Mouse (Mus musculus) hindbrain, embryonic 13.5 days (tissue): ENCODE data around the gene Kirrel3. TPM values are rescaled to one million over a fixed set of nuclear protein-coding genes. Genes with fewer than 3 reads are reported as not detected.
A peak's percentile ranks its signal among the peaks of the same experiment; 100 is the strongest.

Experiments
- ATAC-seq: fragments of 200-750 bp; cut with Nextera tagmentation; 2 replicates; pipeline ENCODE4 v1.8.0; 2017; ENCODE audit warnings: moderate TSS enrichment; ENCODE audit not compliant: low FRiP score
- H3K27ac ChIP-seq: fragments of 300-500 bp; sonication (generic); 2 replicates; pipeline ENCODE4 v1.5.1; 2015; ENCODE audit warnings: inconsistent platforms, mild to moderate bottlenecking, moderate library complexity
- H3K27me3 ChIP-seq: fragments of 300-500 bp; sonication (generic); 2 replicates; pipeline ENCODE4 v1.6.1; 2015; ENCODE audit warnings: mild to moderate bottlenecking, inconsistent platforms
- H3K36me3 ChIP-seq: fragments of 300-500 bp; sonication (generic); 2 replicates; pipeline ENCODE4 v1.6.1; 2015; ENCODE audit warnings: mild to moderate bottlenecking, inconsistent platforms
- H3K4me1 ChIP-seq: fragments of 300-500 bp; sonication (generic); replicated peaks from 2 replicates; pipeline ENCODE4 v1.6.1; 2015; ENCODE audit warnings: inconsistent platforms
- H3K4me2 ChIP-seq: fragments of 300-500 bp; sonication (generic); 2 replicates; pipeline ENCODE4 v1.6.1; 2015; ENCODE audit warnings: inconsistent platforms, mild to moderate bottlenecking, moderate library complexity
- H3K4me3 ChIP-seq: fragments of 300-500 bp; sonication (generic); 2 replicates; pipeline ENCODE4 v1.5.1; 2015; ENCODE audit warnings: mild to moderate bottlenecking, inconsistent platforms
- H3K9ac ChIP-seq: fragments of 300-500 bp; sonication (generic); 2 replicates; pipeline ENCODE4 v1.6.1; 2015; ENCODE audit warnings: mild to moderate bottlenecking, inconsistent platforms
- H3K9me3 ChIP-seq: fragments of 300-500 bp; sonication (generic); 2 replicates; pipeline ENCODE4 v1.6.1; 2016; ENCODE audit warnings: inconsistent platforms
- WGBS: fragments of 180-500 bp; shearing (Covaris S2); methylation state at CpG from one replicate; pipeline ENCODE4 v1.1.7; 2015; 5-methylcytosine and 5-hydroxymethylcytosine counted together
- polyA plus RNA-seq: library from polyadenylated mRNA; unstranded; fragments of >200 nt; fragmentation: Nextera tagmentation; extraction: Ambion mirVana; gene quantifications from 2 replicates; pipeline ENCODE4 v1.2.1, GENCODE M21; 2015

Gene Kirrel3
- polyA plus RNA-seq, 1 experiment from 2014 or later = 26.2 TPM

DNA sequence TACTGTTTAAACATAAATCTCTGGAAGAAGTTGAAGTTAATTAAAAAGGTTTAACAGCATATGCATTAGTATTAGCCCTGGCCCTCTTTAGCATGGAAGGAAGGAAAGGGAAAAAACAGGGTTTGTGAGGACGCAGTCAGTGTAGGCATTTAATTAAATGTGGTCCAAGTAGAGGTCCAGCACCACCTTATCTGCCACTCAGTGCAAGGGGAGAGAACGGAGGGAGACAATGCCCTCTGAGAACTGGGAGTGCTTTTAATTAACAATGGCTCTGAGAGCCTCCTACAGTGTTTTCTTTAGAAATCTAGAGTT lies 339.4 kb downstream of the Kirrel3 start:
- H3K36me3 ChIP-seq = no peaks in the 10 kb centered on the region
- H3K27me3 ChIP-seq = no peaks in the 10 kb centered on the region
- H3K4me1 ChIP-seq = peaks cover 25% of the 10 kb centered on the region
- H3K27ac ChIP-seq = peak overlapping the region; percentile 63
- WGBS = 29% methylated on average over 2 of the region's 2 CpGs
- no peaks in the 10 kb centered on the region for H3K9me3 ChIP-seq
- peak; percentile 12; the same call in 1 of the 2 replicates for ATAC-seq
- no peak overlapping the region for H3K9ac ChIP-seq
- no peak overlapping the region for H3K4me3 ChIP-seq
- no peak overlapping the region for H3K4me2 ChIP-seq

DNA sequence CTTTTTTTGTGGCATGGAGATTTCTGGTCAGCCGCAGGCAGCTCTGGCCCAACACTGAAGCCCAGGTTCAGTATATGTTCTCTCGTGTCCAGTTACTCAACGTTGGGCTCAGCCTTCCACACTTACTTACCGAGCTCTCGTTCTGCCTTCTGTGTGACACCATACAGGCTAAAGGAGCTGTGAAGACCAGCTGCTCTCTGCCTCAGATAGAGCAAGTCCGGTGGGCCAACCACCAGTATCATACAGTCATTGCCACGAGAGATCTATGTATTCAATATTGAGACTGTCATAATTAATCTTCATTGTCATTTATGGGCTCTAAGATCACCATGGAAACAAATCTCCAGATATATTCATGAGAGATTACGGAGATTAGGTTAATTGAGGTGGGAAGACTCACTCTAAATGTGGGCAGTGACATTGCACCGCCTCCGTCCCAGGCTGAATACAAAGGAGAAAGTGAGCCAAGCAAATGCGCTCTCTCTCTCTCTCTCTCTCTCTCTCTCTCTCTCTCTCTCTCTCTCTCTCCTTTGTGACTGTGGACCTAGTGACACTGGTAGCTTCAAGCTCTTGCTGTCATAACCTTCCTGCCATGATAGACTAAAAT lies 339.8 kb downstream of the Kirrel3 start:
- H3K27me3 ChIP-seq = no peaks in the 10 kb centered on the region
- ATAC-seq = peak; percentile 76
- no peak overlapping the region for H3K4me3 ChIP-seq
- H3K36me3 ChIP-seq = no peaks in the 10 kb centered on the region
- no peak overlapping the region for H3K4me2 ChIP-seq
- H3K27ac ChIP-seq = peak overlapping the region; percentile 63
- H3K4me1 ChIP-seq = peaks cover 25% of the 10 kb centered on the region
- H3K9me3 ChIP-seq = no peaks in the 10 kb centered on the region
- WGBS = 43% methylated on average over 11 of the region's 11 CpGs
- H3K9ac ChIP-seq = no peak overlapping the region

DNA sequence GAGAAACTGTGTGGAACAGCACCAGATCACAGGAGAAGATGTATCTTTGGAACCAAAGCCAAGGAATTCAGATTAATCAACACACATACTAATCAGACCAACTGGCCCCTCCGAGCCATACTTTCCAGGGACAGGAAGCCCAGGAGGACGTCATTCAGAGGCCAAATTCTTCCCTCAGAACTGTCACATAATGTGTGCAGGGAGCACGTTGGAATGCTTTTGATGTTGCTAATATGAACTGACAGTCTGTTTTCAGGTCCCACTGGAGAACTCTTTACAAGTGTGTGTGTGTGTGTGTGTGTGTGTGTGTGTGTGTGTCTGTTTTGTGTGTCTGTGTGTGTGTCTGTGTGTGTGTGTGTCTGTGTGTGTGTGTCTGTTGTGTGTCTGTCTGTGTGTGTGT lies 345.0 kb downstream of the Kirrel3 start:
- Histone ChIP-seq H3K27ac (no peak overlapping the region), H3K4me3 (no peak overlapping the region), H3K4me2 (no peak overlapping the region), H3K36me3 (no peaks in the 10 kb centered on the region), H3K27me3 (no peaks in the 10 kb centered on the region), H3K4me1 (peaks cover 7% of the 10 kb centered on the region), H3K9ac (no peak overlapping the region), H3K9me3 (no peaks in the 10 kb centered on the region)
- WGBS = 45% methylated on average over 3 of the region's 3 CpGs
- no peak for ATAC-seq

DNA sequence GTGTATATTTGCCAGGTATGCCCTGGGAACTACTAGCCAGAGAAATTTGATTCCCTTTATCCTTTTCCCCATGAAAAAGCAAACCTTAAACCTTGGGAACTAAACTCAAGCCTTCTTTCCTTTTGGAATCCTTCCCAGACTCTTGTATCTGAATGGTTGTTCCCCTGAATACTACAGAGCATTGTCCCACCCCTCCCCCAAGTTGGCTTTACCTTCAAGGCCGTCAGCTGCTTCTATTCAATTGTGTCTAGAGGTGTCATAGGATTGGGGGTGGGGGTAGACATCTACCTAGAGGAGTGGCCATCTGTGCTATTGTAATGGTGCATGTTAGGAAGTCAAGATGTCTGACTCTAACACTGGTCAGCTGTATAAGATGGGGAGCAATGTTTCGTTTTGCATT lies 351.1 kb downstream of the Kirrel3 start:
- Histone ChIP-seq H3K9me3 (no peaks in the 10 kb centered on the region), H3K27ac (no peak overlapping the region), H3K27me3 (no peaks in the 10 kb centered on the region), H3K4me3 (no peak overlapping the region), H3K9ac (no peak overlapping the region), H3K36me3 (no peaks in the 10 kb centered on the region), H3K4me2 (no peak overlapping the region), H3K4me1 (peaks cover 13% of the 10 kb centered on the region)
- 68% methylated on average over 2 of the region's 2 CpGs for WGBS
- ATAC-seq = no peak

DNA sequence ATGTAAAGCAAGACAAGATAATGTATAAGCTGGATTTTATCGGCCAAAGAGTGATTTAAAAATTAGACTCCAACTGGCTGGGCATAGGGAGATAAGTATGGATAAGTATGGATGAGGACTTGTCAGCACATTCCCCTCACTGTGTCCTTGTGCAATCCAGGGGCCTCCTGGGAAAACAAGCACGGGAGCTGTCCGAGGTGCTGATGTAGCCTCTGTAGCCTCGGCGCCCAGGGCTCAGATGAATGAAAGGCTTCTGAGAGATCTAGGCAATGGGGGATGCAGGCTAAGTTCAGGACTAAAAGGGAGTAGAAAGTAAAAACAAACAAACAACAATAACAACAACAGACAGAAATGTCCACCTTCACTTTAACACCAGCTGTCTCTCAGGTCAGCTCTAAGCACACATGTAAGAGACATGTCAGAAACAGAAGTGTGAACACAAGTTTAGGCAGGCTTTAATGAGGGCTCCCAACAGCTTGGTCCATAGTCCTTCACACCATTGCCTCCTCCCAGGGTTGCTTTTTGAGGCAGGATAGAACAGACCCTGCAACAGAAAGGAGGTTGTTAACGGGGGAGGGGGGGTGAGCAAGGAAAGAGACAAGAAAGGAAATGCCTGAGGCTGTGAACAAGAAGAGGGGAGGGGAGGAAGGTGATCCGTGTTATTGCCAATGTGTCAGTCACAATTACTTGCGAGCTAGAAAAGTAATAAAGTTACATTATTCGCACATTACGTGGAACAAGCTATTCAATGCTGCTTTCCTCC lies 352.2 kb downstream of the Kirrel3 start:
- Histone ChIP-seq H3K27me3 (no peaks in the 10 kb centered on the region), H3K9me3 (no peaks in the 10 kb centered on the region), H3K4me2 (no peak overlapping the region), H3K4me3 (no peak overlapping the region), H3K4me1 (peaks cover 18% of the 10 kb centered on the region), H3K27ac (no peak overlapping the region), H3K9ac (no peak overlapping the region), H3K36me3 (no peaks in the 10 kb centered on the region)
- WGBS = 38% methylated on average over 10 of the region's 10 CpGs
- ATAC-seq = no peak

DNA sequence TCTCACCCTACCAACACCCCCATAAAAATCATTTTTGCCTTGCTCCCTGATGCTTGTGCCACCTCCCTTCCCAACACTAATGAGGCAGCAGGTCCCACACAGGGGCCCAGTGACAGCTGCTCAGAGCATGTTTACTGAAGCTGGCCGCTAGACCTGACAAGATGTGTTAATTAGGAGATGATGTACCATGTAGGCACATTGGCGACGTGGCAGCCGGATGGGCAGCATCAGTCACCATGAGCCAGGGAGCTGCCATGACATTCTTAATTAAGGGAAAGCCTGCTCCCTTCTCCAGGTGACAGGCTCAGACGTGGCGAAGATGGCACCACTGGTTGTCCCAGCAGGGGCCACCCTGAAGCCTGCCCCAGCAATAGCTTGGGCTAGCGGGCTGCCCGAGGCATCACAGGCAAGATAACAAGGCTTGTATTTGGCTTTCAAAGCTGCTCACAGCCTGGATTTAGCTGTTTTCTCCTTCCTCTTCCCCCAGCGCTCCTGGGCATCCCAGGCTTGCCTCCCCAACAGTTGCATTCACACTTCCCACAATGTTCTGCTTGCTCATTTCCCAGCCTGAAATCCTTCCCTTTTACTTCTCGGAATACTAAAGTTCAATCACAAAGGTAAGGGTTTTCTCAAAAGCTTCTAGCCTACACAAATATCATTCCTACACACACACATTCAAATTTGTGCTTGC lies 357.7 kb downstream of the Kirrel3 start:
- ATAC-seq = no peak
- Histone ChIP-seq H3K4me1 (peaks cover 10% of the 10 kb centered on the region), H3K9ac (no peak overlapping the region), H3K27ac (no peak overlapping the region), H3K4me2 (no peak overlapping the region), H3K4me3 (no peak overlapping the region), H3K36me3 (no peaks in the 10 kb centered on the region), H3K27me3 (no peaks in the 10 kb centered on the region), H3K9me3 (no peaks in the 10 kb centered on the region)
- WGBS = 63% methylated on average over 10 of the region's 10 CpGs

DNA sequence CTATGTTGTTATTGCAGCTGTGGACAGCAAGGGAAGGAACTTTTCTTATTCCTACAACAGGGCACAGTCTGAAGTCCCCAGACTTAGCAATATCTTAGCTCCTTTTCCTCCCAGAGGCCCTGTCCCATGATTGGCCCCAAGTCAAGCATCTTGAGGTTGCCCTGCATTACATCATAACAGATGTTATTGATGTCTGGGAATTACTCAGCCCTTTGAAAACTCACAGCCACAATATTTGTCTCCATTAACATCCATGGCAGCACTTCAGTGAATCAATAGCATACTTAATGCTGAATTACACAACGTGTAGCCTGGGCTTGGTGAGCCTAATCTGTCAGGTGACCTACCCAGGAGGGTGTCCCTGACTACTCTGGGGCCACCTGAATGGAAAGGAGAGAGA lies 360.7 kb downstream of the Kirrel3 start:
- Histone ChIP-seq H3K4me2 (no peak overlapping the region), H3K4me1 (peaks cover 7% of the 10 kb centered on the region; the same call in 1 of the 2 replicates), H3K36me3 (no peaks in the 10 kb centered on the region), H3K9me3 (no peaks in the 10 kb centered on the region), H3K9ac (no peak overlapping the region), H3K27ac (no peak overlapping the region), H3K4me3 (no peak overlapping the region), H3K27me3 (no peaks in the 10 kb centered on the region)
- 26% methylated on average over 1 of the region's 1 CpGs for WGBS
- ATAC-seq = no peak

DNA sequence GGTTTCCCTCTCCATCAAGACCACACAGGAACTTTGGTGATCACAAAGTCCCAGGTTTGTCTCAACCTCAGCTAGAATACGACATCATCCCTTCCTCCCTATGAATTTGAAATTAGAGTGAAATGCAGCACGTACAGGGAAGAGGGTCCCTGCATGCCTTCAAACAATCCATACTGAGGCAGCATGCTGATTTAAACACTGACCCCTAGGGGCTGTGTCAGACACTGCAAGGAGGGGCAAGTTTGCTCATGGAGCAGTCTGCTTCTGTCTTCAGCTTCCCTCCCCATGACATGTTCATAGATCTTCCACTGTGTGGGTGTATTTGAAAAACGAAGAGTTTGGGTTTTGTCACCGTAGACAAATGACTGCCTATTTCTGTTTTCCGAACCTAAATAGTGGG lies 362.0 kb downstream of the Kirrel3 start:
- H3K9ac ChIP-seq = no peak overlapping the region
- WGBS = 54% methylated on average over 5 of the region's 5 CpGs
- no peaks in the 10 kb centered on the region for H3K9me3 ChIP-seq
- no peak for ATAC-seq
- no peak overlapping the region for H3K4me2 ChIP-seq
- no peak overlapping the region for H3K4me3 ChIP-seq
- H3K4me1 ChIP-seq = no peaks in the 10 kb centered on the region; the same call in 1 of the 2 replicates
- H3K27me3 ChIP-seq = no peaks in the 10 kb centered on the region
- H3K36me3 ChIP-seq = no peaks in the 10 kb centered on the region
- H3K27ac ChIP-seq = no peak overlapping the region

DNA sequence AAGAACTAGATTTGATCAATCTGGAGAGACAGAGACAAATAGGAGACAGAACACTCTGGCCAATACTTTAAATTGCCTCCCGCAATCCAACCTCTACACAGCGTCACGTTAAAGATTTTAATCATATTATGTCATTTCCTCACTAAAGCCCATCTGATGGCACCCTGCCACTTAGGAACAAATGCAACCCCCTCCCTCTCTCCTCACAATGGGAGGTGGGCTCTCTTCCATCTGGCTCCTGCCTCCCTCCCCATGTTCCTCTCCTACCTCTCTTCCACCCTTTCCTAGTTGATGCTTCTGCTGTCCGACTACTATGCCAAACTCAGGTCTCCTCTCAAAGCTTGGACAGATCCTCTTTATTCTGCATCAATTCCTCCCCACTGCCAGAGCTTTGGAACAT lies 365.4 kb downstream of the Kirrel3 start:
- 84% methylated on average over 4 of the region's 4 CpGs for WGBS
- no peak for ATAC-seq
- Histone ChIP-seq H3K36me3 (no peaks in the 10 kb centered on the region), H3K4me2 (no peak overlapping the region), H3K4me3 (no peak overlapping the region), H3K9ac (no peak overlapping the region), H3K27me3 (no peaks in the 10 kb centered on the region), H3K27ac (no peak overlapping the region), H3K9me3 (no peaks in the 10 kb centered on the region), H3K4me1 (0 out of 2 replicates have a peak, but pooled peaks cover 2% of the 10 kb centered on the region)

DNA sequence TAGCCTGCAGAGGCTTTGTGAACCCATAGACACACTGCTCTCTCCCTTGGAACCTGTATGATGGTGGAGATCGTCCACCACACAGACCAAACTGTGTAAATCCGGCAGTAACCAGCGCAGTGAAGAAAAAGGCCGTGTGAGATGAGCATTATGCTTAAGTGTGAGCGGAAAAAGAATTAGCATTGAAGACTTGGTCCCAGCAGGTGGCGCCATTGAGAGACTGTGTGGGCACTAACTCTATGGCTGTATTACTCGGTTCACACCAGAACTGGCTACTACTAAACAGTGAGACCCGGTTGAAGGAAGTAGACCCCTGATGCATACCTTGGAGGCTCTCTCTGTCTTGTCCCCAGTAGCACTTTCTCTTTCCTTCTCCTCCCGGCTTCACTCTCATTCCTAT lies 371.9 kb downstream of the Kirrel3 start:
- H3K27ac ChIP-seq = no peak overlapping the region
- no peaks in the 10 kb centered on the region for H3K27me3 ChIP-seq
- no peak for ATAC-seq
- H3K4me1 ChIP-seq = peaks cover 13% of the 10 kb centered on the region
- 63% methylated on average over 9 of the region's 9 CpGs for WGBS
- H3K9ac ChIP-seq = no peak overlapping the region
- no peaks in the 10 kb centered on the region for H3K9me3 ChIP-seq
- no peaks in the 10 kb centered on the region for H3K36me3 ChIP-seq
- no peak overlapping the region for H3K4me2 ChIP-seq
- no peak overlapping the region for H3K4me3 ChIP-seq

DNA sequence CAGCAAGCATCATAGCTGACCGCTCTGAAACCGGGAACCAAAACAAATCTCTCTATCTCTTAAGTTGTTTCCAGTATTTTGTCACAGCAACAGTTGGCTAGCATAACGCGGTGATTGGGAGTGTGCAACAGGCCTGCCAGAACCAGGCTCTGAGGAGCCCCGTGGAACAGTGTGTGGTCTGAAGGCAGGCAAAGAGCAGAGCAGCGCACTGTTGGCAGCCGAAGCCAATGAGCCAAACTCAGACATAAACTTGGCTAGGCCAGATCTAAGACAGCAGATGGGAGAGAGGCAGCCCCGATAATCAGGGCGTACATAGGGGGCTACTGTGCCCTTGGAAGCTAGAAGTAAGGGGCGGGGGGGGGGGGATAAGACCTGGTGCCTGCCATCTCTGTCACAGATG lies 372.4 kb downstream of the Kirrel3 start:
- Histone ChIP-seq H3K27ac (no peak overlapping the region), H3K4me2 (no peak overlapping the region), H3K27me3 (no peaks in the 10 kb centered on the region), H3K9ac (no peak overlapping the region), H3K4me3 (no peak overlapping the region), H3K36me3 (no peaks in the 10 kb centered on the region), H3K9me3 (no peaks in the 10 kb centered on the region), H3K4me1 (peaks cover 13% of the 10 kb centered on the region)
- no peak for ATAC-seq
- 93% methylated on average over 10 of the region's 10 CpGs for WGBS

DNA sequence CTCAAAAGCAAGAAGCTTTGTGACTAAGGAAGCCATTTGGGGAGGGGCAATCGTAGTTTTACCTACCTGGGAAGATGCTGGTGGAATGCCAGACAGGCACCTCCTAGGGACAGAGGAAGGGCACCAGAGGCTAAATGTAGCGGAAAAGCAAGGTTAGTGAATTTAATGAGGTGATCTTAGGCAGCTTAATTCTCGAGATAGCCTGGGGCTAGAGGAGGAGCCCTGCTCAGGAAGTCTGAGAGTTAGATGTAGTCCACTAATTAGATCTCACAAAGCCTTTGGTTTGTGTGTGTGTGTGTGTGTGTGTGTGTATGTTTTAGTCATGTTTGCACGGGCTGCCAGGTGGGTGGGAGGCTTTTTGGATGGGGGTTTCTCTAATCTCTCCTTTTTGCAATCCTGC lies 375.2 kb downstream of the Kirrel3 start:
- Histone ChIP-seq H3K27ac (peak overlapping the region; percentile 40; the same call in 1 of the 2 replicates), H3K27me3 (no peaks in the 10 kb centered on the region), H3K4me1 (peaks cover 13% of the 10 kb centered on the region), H3K4me2 (no peak overlapping the region), H3K9me3 (no peaks in the 10 kb centered on the region), H3K4me3 (no peak overlapping the region), H3K36me3 (no peaks in the 10 kb centered on the region), H3K9ac (no peak overlapping the region)
- 34% methylated on average over 4 of the region's 4 CpGs for WGBS
- ATAC-seq = no peak
